Mouse (Mus musculus): ENCODE results near the gene Lefty2.
"Not testable (repeated sequence)": the region's sequence is repeated elsewhere in the genome, so short reads cannot be mapped to it uniquely, and the experiment has no call there.

The Lefty2 gene

DNA sequence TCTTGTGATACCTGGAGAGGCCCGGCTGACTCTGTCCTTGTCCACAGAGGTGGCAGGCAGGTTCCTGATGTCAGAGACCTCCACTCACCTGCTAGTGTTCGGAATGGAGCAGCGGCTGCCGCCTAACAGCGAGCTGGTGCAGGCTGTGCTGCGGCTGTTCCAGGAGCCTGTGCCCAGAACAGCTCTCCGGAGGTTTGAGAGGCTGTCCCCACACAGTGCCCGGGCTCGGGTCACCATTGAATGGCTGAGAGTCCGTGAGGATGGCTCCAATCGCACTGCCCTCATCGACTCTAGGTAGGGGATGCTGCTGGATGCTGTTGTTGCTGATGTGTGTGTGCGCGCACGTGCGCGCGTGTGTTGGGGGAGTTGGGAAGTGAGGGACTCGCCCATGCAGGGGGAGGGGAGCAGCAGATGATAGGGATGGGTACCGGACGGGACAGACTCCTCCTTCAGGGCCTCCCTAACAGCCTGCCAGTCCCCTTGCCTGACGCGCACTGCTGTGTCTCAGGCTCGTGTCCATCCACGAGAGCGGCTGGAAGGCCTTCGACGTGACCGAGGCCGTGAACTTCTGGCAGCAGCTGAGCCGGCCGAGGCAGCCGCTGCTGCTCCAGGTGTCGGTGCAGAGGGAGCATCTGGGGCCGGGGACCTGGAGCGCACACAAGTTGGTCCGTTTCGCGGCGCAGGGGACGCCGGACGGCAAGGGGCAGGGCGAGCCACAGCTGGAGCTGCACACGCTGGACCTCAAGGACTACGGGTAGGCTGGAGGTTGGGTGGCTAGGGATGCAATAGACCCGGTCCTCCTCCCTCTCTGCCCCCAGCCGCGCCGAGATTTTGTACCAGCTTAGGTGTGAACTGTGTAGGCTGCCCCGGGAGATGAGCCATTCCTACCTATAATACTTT lies 1.4 kb downstream of the Lefty2 start:
- in situ Hi-C loops (cut with MboI; ENCODE audit: low sequenced_read_pairs): not testable (repeated sequence)

DNA sequence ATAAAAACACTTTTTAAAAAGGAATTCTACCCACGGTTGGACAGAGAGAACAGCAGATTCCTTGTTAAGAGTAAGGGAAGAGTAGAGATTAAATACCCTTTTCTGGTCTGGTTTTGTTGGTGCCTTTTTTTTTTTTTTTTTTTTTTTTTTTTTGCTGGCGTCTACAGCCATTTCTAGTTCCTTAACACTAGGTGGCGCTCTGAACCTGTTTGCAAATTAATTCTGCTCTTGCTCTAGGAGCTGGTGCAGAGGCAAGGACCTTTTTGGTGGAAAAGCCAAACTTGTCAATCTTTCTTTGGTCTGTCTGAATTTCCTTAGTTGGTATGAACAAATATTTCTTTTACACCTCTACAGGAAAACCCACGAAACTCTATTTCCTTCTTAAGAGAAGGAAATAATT lies 8.2 kb downstream of the Lefty2 start:
- in situ Hi-C loops (cut with MboI; ENCODE audit: low sequenced_read_pairs): loop anchor here (5.0 kb wide), 1 partner anchor 71 kb away; no protein-coding TSS in a partner anchor

DNA sequence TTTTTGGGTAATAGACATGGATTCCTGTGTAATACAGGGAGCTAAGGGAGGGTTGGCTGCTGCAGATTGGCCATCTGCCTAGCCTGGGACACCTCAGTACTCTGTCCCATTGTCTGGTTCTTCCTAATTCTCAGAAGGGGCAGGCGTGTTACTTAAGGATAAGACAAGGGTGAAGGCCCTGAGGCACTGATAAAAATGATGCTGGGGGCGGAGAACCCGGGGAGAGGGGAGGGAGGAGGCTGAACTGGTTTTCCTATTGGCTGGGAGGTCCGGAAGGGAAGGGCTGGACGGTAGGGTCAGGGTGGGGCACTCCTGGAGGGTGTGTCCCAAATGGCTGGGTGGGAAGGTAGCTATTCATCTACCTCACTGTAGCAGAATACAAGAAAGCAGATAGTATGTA lies 10.0 kb downstream of the Lefty2 start:
- in situ Hi-C loops (cut with MboI; ENCODE audit: low sequenced_read_pairs): loop anchor here (5.0 kb wide), 1 partner anchor 69 kb away; no protein-coding TSS in a partner anchor

DNA sequence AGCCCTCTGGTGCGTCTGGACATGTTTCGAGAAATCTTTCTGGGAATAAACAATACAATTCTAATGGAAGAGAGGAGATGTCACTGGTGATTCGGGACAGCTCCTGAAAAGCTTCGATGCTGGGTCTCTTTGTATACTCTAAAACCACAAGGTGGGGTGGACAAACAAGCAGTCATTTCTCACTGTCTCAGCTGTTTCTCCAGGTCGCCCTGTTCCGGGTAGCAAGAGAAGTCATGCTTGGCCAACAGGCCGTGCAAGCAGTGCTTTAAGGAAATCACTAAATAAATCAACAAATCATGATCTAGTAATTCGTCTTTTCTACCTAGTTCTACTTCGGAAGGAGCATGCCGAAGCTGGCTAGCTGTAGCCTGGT lies 10.7 kb downstream of the Lefty2 start:
- in situ Hi-C loops (cut with MboI; ENCODE audit: low sequenced_read_pairs): loop anchor here (5.0 kb wide), 1 partner anchor 69 kb away; no protein-coding TSS in a partner anchor

DNA sequence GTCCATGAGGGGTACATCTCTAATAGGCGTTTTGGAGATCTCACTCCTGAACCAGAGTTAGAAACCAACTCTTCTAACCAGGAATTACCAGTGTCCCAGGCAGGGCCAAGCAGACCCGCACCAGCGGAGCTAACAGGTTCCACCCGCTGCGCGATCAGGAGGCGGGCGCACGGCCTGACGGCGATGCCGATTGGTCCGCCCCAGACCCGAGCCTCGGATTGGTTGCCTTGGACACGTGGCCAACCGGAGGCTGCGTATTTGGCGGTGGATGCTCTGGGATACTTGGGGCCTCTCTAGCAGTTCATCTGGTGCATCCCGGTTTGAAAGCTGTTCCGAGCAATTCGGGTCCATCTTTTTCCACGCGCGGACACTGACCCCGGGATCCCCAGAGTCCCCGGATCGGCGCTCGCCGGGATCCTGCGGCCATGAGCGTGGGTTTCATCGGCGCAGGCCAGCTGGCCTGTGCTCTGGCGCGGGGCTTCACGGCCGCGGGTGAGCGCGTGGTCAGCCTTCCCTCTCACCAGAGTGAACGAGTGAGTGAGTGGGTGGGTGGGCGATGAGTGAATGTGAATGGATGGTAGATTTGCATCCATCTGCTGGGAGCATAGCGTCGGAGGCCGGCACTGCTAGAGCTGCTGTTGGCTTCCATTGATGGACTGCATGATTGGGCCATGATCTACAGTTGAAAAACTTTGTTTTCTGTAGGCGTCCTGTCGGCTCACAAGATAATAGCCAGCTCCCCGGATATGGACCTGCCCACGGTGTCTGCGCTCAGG lies 11.3 kb downstream of the Lefty2 start, which contains the start of gene Pycr2:
TSS of gene Pycr2 (plus strand) at position 255 of the 776 bp plus-strand sequence.
- in situ Hi-C loops (cut with MboI; ENCODE audit: low sequenced_read_pairs): loop anchor here (5.0 kb wide), 1 partner anchor 68 kb away; no protein-coding TSS in a partner anchor

DNA sequence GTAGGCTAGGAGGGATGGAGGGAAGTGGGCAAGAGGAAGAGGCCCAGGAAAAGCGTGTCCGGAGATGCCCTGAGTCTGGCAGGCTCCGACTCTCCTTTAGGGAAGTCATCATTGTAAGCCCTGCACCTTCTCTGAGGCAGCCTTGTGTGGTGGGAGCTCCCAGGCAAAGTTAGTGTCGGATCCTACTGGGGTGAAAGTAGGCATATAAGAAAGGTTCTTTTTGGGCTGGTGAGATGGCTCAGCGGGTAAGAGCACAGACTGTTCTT lies 11.8 kb downstream of the Lefty2 start:
- in situ Hi-C loops (cut with MboI; ENCODE audit: low sequenced_read_pairs): loop anchor here (5.0 kb wide), 1 partner anchor 68 kb away; no protein-coding TSS in a partner anchor

DNA sequence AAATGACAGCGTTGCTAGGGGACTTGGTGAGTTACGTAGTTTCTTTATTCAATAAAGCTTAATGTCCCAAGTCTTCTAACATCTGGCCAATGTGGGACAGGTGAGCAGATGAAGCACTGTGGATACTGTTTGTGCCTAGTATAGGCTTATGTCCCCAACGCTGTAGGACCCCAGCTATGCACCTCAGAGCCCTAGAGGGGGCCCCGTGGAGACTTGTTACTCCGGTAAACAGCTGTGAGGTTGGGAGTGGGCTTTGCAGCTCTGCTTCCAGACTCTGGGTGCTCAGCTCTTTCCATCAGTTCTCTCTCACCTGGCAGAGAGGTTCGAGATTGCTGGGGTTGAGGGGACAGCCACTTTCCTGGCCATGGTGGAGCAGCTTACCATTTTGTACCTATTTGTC lies 12.4 kb downstream of the Lefty2 start:
- in situ Hi-C loops (cut with MboI; ENCODE audit: low sequenced_read_pairs): no loop called here

DNA sequence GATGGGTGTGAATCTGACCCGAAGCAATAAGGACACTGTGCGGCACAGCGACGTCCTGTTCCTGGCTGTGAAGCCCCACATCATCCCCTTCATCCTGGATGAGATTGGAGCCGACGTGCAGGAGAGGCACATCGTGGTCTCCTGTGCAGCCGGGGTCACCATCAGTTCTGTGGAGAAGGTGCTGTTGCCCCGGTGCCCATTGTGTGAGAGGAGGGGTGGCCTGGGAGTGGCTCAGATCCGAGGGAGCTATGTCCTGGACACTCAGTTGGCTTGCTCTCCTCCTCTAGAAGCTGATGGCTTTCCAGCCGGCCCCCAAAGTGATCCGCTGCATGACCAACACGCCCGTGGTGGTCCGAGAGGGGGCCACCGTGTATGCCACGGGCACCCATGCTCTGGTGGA lies 13.0 kb downstream of the Lefty2 start:
- in situ Hi-C loops (cut with MboI; ENCODE audit: low sequenced_read_pairs): no loop called here

DNA sequence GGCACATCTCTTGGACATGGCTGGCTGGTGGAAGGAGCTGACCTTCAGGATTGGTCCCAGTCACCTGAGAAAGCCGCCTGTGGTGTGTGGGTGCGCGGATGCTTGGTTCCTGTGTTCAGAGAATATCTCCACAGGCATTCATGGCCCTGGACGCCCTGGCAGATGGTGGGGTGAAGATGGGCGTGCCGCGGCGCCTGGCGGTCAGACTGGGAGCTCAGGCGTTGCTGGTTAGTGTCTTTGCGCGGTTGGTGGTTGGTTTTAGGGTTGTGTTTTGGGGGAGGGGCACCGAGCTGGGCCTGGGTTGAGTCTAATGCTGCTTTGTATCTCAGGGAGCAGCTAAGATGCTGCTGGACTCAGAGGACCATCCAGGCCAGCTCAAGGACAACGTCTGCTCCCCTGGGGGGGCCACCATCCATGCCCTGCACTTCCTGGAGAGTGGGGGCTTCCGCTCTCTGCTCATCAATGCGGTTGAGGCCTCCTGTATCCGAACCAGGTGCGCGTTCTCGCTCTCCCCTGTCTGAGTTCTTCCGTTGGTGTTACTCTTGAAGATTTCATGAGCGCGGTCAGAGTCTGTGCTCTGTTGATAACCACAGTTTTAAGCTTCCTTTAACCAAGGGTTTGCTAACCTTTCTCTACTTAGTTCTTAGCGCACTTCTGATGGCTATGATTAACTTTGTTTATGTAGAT lies 13.7 kb downstream of the Lefty2 start:
- in situ Hi-C loops (cut with MboI; ENCODE audit: low sequenced_read_pairs): no loop called here

DNA sequence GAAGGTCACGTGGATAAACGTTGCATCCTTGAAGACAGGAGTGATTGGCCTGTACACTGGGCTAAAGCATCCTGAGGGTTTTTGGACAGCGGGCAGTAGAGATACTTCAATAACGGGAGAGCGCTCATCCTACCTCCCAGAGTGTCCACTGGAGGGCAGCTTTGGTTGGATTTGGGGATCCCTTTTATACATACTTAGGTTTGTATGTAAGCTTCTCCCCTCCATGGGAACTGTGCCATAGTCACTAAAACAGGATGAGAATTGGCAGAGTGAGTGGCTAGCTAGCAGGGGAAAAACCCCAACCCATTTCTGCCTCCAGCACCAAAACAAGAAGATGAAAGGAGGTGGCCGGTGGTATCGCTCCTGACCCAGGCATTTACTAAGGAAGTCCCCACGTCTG lies 18.2 kb downstream of the Lefty2 start:
- in situ Hi-C loops (cut with MboI; ENCODE audit: low sequenced_read_pairs): no loop called here

DNA sequence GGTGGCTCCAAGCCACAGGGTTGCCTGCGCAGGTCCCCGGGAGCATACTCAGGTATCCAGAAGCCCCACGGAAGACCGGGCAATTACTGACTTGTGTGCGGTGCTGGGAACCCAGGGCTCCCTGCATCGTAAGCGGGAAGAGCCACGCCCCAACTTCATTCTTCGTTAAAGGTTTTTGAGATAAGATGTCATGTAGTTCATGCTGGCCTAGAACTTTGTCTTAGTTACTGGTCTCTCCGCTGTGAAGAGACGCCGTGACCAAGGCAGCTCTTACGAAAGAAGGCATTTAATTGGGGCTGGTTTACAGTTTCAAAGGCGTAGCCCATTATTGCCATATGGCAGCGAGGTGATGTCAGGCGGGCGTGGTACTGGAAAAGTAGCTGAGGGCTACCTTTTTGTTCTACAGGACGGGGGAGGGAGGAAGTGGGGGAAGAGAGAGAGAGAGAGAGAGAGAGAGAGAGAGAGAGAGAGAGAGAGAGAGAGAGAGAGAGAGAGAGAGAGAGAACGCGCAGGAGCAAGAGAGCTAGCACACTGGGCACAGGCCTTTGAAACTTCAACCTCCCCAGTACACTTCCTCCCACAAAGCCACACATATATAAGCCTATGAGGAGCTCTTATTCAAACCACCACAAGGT lies 18.9 kb downstream of the Lefty2 start:
- in situ Hi-C loops (cut with MboI; ENCODE audit: low sequenced_read_pairs): no loop called here

DNA sequence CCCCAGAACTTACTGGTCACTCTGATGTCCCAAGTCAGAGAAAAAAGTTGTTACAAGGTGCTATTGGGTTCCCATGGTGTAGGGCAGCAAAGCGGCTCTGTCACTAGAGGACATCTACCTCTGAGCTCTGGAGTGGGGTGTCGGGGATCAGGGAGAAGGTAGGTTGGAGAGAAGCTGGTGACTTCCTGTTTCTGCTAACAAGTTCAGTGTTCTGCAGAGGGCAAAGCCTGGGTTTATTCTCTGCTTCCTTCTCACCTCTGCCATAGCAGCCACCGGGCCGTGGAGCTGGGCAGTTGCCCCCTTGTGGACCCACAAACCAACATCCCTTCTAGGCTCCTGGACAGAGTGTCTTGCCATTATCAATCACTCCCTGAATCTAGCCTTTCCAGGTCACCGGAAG lies 19.9 kb downstream of the Lefty2 start:
- in situ Hi-C loops (cut with MboI; ENCODE audit: low sequenced_read_pairs): no loop called here

DNA sequence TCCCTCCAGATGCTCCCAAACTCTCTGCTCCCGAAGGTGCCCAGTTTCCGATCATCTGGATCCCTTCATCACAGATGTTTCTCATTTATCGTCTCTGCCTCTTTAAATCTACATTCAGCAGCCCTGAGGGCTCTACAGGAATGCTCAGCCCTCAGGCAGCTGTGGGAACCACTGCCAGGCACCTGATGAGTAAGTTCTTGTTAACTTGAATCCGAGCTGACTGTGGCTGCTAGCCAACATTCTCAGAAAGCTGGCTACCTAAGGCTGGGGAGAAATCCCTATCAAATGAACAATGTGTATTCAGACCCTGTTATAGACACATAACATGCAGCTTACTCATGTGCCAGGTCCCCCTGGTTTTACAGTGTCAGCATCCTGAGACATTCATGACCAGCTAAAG lies 20.9 kb downstream of the Lefty2 start:
- in situ Hi-C loops (cut with MboI; ENCODE audit: low sequenced_read_pairs): no loop called here

DNA sequence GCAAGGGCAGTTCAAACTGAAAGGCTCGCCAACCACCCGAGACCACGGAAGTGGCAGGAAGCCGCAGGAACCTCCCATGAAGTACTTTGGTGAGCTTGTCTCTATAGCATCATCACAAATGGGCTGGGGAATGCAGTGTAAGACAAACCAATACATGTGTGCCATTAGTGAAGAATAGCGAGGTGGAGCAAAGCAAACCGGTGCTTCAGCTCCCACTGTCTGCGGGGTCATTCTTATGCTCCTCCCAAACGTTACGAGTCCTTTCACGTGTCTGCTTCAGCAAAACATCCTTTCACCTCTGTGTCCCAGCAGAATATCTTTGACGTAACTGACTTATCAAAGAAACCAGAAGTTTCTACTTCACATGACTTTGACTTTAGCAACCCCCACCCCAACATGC lies 23.5 kb downstream of the Lefty2 start:
- in situ Hi-C loops (cut with MboI; ENCODE audit: low sequenced_read_pairs): no loop called here

DNA sequence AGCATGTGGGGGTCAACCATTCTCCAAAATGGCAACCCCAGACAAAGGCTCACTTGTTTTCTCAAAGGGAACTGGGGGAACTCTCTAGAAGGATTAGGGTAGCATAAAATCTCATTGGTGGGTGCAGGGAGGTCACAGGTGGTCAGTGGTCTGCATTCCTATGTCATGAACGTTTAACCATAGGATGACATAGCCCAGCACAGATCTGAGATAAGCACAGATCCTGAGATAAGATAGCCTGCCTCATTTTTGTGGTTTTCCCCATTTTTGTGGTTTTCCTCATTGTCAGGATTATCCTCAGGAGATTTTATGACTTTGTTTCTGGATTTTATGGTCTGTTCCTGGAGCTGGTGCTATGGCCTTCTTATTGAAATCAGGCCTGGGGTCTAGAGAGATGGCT lies 24.1 kb downstream of the Lefty2 start:
- in situ Hi-C loops (cut with MboI; ENCODE audit: low sequenced_read_pairs): no loop called here

DNA sequence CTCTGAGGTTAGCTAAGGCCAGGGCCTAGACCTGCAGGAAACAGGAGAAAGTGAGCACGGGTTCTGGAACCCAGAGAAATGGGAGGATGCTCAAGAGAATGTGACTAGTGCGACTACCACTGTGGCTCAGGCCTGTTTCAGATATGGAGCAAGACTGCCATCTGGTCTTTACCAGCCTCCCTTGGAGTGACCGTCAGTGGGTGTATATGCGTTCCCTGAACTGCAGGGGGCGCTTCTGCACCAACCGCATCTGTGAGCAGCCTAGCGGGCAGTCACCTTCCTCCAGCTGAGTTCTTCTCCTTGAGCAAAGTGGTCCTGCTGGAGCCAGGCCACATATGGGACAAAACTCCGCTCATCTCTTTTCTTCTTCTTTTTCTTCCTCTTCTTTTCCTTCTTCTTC lies 26.8 kb downstream of the Lefty2 start:
- in situ Hi-C loops (cut with MboI; ENCODE audit: low sequenced_read_pairs): no loop called here

DNA sequence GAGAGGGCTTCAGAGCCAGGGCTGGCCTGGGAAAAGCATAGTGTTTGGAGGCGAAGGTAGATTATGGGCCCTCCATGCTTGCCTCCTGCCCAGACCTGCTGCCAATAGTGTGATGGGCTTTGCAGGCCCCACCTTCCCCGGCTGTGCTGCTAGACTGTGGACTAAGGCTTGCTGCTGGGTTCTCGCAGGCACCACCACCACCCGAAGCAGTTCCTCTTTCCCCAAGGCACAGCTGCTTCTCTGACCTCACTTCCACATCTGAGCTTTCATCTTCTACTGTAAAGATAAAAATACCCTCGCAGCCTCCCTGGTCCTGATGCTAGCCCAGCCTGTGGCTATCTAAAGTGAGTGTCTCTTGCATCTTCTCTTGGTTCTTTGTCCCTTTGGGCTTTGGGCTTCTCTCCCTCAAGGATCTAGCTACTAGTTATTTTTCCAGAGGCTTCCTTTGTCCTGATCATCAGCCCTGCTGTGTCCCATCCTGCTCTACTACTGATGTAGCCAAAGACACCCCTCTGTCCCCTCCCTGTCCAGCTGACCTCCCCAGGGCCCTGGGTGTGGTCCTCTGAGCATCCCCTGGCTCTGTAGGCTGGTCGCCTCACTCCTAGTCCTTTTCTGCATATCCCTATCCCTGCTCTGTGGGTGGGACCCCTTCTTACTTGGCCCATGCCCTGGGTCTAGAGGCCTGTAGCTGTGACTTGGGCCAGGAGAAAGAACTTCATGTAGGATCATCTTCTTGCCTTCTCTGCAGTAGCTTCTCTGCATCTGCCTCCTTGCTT lies 29.6 kb downstream of the Lefty2 start:
- in situ Hi-C loops (cut with MboI; ENCODE audit: low sequenced_read_pairs): no loop called here

DNA sequence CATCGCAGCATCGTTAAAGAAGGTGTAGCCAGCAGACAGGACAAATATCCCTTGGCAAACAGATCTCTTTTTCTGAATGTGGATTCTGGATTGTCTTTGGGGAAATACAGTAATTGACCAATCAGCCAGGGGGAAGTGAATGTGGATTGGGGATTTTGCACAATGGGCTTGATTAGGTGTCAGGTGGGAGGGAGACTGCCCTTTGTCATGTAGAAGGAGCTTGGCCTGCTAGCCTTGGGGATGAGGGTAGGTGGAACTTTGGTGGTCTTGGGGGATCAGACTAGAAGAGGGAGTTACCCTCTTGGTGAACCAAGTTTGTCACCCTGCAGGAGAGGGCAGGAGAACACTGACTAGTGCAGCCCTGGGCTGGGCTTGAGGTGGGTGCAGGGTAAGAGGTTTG lies 31.8 kb downstream of the Lefty2 start:
- in situ Hi-C loops (cut with MboI; ENCODE audit: low sequenced_read_pairs): no loop called here

DNA sequence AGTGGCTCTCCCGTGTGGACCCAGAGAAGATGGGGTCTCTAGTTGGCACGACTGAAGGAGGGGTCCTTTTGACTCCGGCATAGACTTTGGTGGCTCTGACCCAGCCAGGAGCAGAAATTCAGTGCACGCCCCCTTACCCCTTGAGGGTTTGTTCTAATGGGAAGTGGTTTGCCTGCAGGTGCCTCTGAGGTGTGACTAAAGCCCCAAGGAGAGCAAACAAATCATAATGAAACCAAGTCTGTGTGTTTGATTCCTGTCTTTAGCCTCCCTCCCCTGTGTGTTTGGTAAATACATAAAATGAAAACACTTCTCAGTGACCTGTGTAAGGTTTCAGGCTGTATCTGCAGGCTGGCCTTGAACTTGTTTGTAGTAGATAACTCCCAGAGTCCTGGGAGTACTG lies 33.4 kb downstream of the Lefty2 start:
- in situ Hi-C loops (cut with MboI; ENCODE audit: low sequenced_read_pairs): no loop called here

DNA sequence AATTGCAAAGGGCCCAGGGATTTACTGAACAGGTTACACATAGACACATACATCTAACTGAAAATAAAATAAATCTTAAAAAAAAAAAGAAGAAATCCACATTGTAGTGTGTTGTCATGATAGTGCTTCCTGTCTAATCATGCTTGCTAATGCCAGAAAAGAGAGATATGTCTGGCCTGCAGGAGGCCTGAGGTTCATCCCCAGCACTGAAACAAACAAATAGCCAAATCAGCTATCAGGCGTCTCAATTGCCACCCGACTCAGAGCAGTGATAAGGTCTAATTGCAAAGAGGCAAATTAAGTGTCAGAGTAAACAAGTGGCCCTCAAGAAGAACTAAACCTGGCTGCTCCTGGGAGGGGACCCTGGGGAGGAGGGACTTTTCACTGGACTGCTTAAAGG lies 36.7 kb downstream of the Lefty2 start:
- in situ Hi-C loops (cut with MboI; ENCODE audit: low sequenced_read_pairs): no loop called here
